Mouse (Mus musculus) adrenal gland, adult 18-20 months (tissue): Measurements from ENCODE around the gene Cdt1. TPM values are rescaled to one million over a fixed set of nuclear protein-coding genes. Genes with fewer than 3 reads are reported as not detected.

Experiments
- DNase-seq, 2 experiments: peaks; one replicate each; pipeline ENCODE4 v3.0.0; 2021 to 2022; ENCODE audit warnings: low spot score in 2 of 2
- microRNA-seq, 2 experiments: library from miRNA; unstranded; fragments of <30 nt; microRNA quantifications; one replicate each; pipeline ENCODE4 v1.2.0; 2021; ENCODE audit warnings: borderline number of aligned reads in 2 of 2
- total RNA-seq, 2 experiments: library from RNA; stranded (reverse); gene quantifications; 1 replicate in 1 of 2; 2 replicates in 1 of 2; pipeline ENCODE4 v1.2.3; 2021

The Cdt1 gene
- total RNA-seq, 2 experiments from 2014 or later, result 4.7 to 4.9 TPM

DNA sequence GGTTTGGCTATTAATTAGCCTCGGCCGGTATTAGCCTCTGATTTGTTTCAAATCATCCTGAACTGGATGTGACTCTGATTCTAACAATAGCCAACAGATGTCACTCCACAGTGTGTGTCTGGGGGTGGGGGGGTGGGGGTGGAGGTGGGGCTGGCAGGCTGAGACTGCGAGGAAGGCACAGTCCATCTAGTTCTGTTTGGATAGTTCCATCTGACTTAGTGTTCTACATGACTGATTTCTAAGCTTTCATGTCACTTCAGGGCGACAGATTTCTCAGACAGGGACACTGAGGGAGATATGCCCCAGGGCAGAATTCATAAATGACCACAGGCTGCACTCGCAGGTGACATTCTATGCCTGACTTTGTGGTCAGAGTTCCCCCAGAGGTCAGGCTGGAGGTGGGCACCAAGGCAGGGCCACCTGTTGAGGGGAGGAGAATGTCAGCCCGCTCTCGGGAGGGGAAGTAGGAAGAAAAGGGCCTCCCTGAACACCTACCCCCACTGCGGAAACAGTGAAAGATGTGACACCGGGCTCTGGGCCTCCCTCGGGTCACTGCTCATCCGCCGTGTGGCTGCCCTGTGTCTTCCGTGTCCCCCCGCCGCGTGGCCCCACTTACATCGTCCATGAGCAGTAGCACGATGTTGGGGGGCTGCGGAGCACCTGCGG, 42.9 kb downstream of the Cdt1 start:
- DNase-seq, result no peak

DNA sequence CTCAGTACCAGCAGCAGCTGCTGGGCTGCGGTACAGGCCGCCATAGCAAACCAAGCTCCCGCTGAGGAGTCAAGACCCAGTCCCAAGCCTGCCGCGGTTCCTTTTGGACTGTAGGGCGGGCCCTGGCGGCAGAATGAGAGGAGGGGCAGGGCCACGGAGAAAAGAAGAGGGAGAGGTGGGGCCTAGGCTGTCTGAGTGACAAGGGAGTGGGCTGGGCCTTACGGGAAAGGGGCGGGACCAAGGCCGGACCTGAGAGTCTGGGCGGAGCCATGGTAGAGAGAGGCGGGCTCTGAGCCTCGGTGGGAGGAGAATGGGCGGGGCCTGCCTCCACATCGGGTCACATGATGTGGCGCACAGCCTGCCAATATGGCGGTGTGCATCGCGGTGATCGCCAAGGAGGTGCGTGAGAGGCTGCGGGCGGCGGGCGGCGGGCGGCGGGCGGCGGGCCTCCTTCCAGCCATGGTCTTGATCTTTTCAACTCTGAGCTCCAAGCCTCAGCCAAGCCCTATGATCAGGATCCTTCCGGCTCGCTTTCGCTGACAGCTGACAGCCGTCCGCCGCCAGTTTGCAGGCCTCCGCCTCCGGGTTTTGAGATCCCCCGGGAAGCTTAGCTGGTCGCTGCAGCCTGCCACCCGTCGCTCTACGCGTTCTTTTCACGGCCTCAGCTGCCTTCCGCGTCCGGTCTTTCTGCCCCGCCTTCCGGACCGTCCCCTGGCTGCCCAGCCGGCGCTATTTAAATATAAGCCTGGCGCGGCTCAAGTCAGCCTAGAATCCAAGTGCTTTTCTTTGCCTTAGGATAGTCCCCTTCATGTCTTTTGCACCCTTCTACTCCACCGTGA, 43.7 kb downstream of the Cdt1 start, which contains the start of the genes Galns and Trappc2l:
Gene Galns, minus strand, starts transcription at position 169 of the 839 bp plus-strand sequence.
Gene Trappc2l, plus strand, starts transcription at position 346 of the 839 bp plus-strand sequence.
- DNase-seq, result peak; percentile 90 to 93

DNA sequence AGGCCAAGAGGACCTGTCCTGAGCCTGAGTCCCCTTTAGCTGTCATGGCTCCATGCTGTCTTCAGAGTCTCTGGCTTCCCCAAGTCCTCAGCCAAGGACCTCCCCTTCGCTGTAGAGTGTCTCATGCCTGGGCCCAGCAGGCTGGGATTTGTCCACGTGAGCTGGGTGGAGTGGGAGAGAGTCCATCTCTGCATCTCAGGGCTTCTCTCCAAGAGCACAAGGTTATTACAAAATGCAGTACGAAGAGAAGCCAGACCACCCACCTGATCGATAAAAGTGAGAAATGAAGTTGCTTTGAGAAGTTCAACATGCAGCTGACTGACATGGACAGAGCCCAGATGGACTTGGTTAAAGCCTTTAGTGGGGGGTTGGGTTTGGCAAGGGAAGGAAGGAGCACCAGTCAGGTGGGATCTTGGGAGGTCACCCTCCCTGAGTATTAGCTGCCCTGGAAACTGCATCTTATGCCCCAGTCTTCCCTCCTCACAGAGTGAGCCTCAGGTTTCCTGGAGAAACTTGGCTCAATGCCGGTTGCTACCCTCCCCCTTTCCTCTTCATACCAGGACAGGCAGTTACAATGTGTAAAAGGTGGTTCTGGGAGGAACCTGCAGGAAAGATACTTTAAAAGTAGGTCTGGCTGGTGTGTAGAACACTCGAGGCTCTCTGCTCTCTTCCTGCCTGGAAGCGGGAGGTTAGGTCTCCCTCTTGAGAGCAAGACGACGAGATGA, 48.5 kb downstream of the Cdt1 start:
- no peak for DNase-seq

- DNase-seq, result peak; percentile 82 to 89
These were observed 50.2 kb downstream of the Cdt1 start for GRCm38 (mm10) chr8:122617947-122618546.

- DNase-seq, result no peak
These were observed 51.0 kb downstream of the Cdt1 start for GRCm38 (mm10) chr8:122618660-122619378.

GRCm38 (mm10) chr8:122620446-122620845, 52.6 kb downstream of the Cdt1 start:
- no peak for DNase-seq

GRCm38 (mm10) chr8:122622727-122623126, 54.9 kb downstream of the Cdt1 start, which contains the start of gene Pabpn1l:
TSS of gene Pabpn1l (minus strand) at chr8:122622739.
- no peak for DNase-seq

Small RNA genes within 50 kb of the gene (microRNA-seq; reads per million reads assigned to microRNA genes)
- gene Mir6396, result 0 reads per million in 2 experiments

Other genes starting within 250 kb of the Cdt1 start
- not detected for gene Trhr2, start 207.3 kb upstream of the Cdt1 start, total RNA-seq
- 10 to 100 TPM; 39.9 to 45.1 TPM for gene Zc3h18, start 191.4 kb upstream of the Cdt1 start, total RNA-seq
- not detected for gene Il17c, start 146.0 kb upstream of the Cdt1 start, total RNA-seq
- gene Cyba, start 135.1 kb upstream of the Cdt1 start, total RNA-seq, result 10 to 100 TPM; 29.0 to 53.7 TPM
- 10 to 100 TPM; 20.1 to 20.3 TPM for gene Mvd, start 124.6 kb upstream of the Cdt1 start, total RNA-seq
- not detected for gene Snai3, start 107.3 kb upstream of the Cdt1 start, total RNA-seq
- 10 to 100 TPM; 39.1 to 66.6 TPM for gene Rnf166, start 92.0 kb upstream of the Cdt1 start, total RNA-seq
- gene Ctu2, start 91.9 kb upstream of the Cdt1 start, total RNA-seq, result 10 to 100 TPM; 20.8 to 24.2 TPM
- gene Piezo1, start 16.7 kb upstream of the Cdt1 start, total RNA-seq, result 10 to 100 TPM; 14.1 to 28.4 TPM
- 10 to 100 TPM; 71.3 to 71.7 TPM for gene Aprt, start 8.9 kb downstream of the Cdt1 start, total RNA-seq
- gene Galns, start 43.4 kb downstream of the Cdt1 start, total RNA-seq, result 1 to 10 TPM; 5.0 to 6.1 TPM
- 10 to 100 TPM; 63.1 to 64.5 TPM for gene Trappc2l, start 43.6 kb downstream of the Cdt1 start, total RNA-seq
- gene Pabpn1l, start 54.7 kb downstream of the Cdt1 start, total RNA-seq, result not detected
- gene Cbfa2t3, start 131.1 kb downstream of the Cdt1 start, total RNA-seq, result 10 to 100 TPM; 10.5 to 28.9 TPM
- gene Acsf3, start 207.5 kb downstream of the Cdt1 start, total RNA-seq, result 10 to 100 TPM; 42.0 to 76.0 TPM